Mouse (Mus musculus) forebrain, embryonic 11.5 days (tissue): ENCODE measurements around the gene 1110002E22Rik. TPM values are rescaled to one million over a fixed set of nuclear protein-coding genes. Genes with fewer than 3 reads are reported as not detected.

Experiments used
- ATAC-seq: fragments of 200-750 bp; cut with Nextera tagmentation; replicated peaks from 2 replicates; pipeline ENCODE4 v1.8.0; 2017; ENCODE audit warnings: moderate TSS enrichment; ENCODE audit not compliant: low FRiP score
- DNase-seq: peaks from one replicate; pipeline ENCODE4 v3.0.0-alpha.2; 2017; ENCODE audit warnings: low spot score
- H3K27ac ChIP-seq: fragments of 300-500 bp; sonication (generic); 2 replicates; pipeline ENCODE4 v1.5.1; 2014; ENCODE audit warnings: low read depth, low read length
- H3K27me3 ChIP-seq: fragments of 300-500 bp; sonication (generic); 2 replicates; pipeline ENCODE4 v1.6.1; 2014; ENCODE audit warnings: mild to moderate bottlenecking, low read length, mixed read lengths; ENCODE audit not compliant: control insufficient read depth, insufficient read depth
- H3K36me3 ChIP-seq: fragments of 300-500 bp; sonication (generic); 2 replicates; pipeline ENCODE4 v1.6.1; 2014; ENCODE audit warnings: mild to moderate bottlenecking, low read length, moderate library complexity, mixed read lengths; ENCODE audit not compliant: control insufficient read depth, insufficient read depth
- H3K4me1 ChIP-seq: fragments of 300-500 bp; sonication (generic); replicated peaks from 2 replicates; pipeline ENCODE4 v1.6.1; 2014; ENCODE audit warnings: low read length, mixed read lengths; ENCODE audit not compliant: control insufficient read depth, insufficient read depth
- H3K4me2 ChIP-seq: fragments of 300-500 bp; sonication (generic); 2 replicates; pipeline ENCODE4 v1.6.1; 2014; ENCODE audit warnings: low read depth, mild to moderate bottlenecking, low read length, moderate library complexity, mixed read lengths; ENCODE audit not compliant: severe bottlenecking
- H3K4me3 ChIP-seq: fragments of 300-500 bp; sonication (generic); 2 replicates; pipeline ENCODE4 v1.5.1; 2014; ENCODE audit warnings: low read depth, low read length
- H3K9ac ChIP-seq: fragments of 300-500 bp; sonication (generic); 2 replicates; pipeline ENCODE4 v1.6.1; 2014; ENCODE audit warnings: low read length
- H3K9me3 ChIP-seq: fragments of 300-500 bp; sonication (generic); 2 replicates; pipeline ENCODE4 v1.6.1; 2016; ENCODE audit warnings: low read length, mixed read lengths; ENCODE audit not compliant: control insufficient read depth
- WGBS: fragments of 180-500 bp; shearing (Covaris S2); extraction: QIAGEN DNeasy Blood & Tissue Kit; methylation state at CpG from one replicate; pipeline ENCODE4 v1.1.7; 2014; 5-methylcytosine and 5-hydroxymethylcytosine counted together
- polyA plus RNA-seq: library from polyadenylated mRNA; unstranded; fragments of >200 nt; fragmentation: Nextera tagmentation; extraction: Ambion mirVana; gene quantifications from 2 replicates; pipeline ENCODE4 v1.2.1, GENCODE M21; 2014

Gene 1110002E22Rik
- polyA plus RNA-seq, 1 experiment from 2014 or later, result not detected

GRCm38 (mm10) chr3:138123842-138124241 lies 59.0 kb downstream of the 1110002E22Rik start:
- Histone ChIP-seq H3K4me3 (no peak overlapping the region), H3K36me3 (no peaks in the 10 kb centered on the region), H3K9ac (no peak overlapping the region), H3K27ac (no peak overlapping the region), H3K27me3 (no peaks in the 10 kb centered on the region), H3K9me3 (no peaks in the 10 kb centered on the region), H3K4me1 (no peaks in the 10 kb centered on the region), H3K4me2 (no peak overlapping the region)
- ATAC-seq (no peak), DNase-seq (no peak)
- 91% methylated on average over 10 of the region's 10 CpGs for WGBS

GRCm38 (mm10) chr3:138129110-138129509 lies 64.3 kb downstream of the 1110002E22Rik start:
- H3K9me3 ChIP-seq, result no peaks in the 10 kb centered on the region
- H3K9ac ChIP-seq, result no peak overlapping the region
- H3K27me3 ChIP-seq, result no peaks in the 10 kb centered on the region
- H3K4me2 ChIP-seq, result no peak overlapping the region
- no peak overlapping the region for H3K4me3 ChIP-seq
- 95% methylated on average over 6 of the region's 6 CpGs for WGBS
- DNase-seq, result no peak
- no peaks in the 10 kb centered on the region for H3K36me3 ChIP-seq
- no peaks in the 10 kb centered on the region; the same call in 1 of the 2 replicates for H3K4me1 ChIP-seq
- ATAC-seq, result no peak
- H3K27ac ChIP-seq, result no peak overlapping the region

GRCm38 (mm10) chr3:138130692-138131091 lies 65.8 kb downstream of the 1110002E22Rik start:
- DNase-seq (no peak), ATAC-seq (peak; percentile 46; the same call in 1 of the 2 replicates)
- Histone ChIP-seq H3K9me3 (no peaks in the 10 kb centered on the region), H3K36me3 (no peaks in the 10 kb centered on the region), H3K4me1 (no peaks in the 10 kb centered on the region; the same call in 1 of the 2 replicates), H3K4me2 (no peak overlapping the region), H3K27me3 (no peaks in the 10 kb centered on the region), H3K9ac (no peak overlapping the region), H3K4me3 (no peak overlapping the region), H3K27ac (no peak overlapping the region)
- WGBS, result 47% methylated on average over 1 of the region's 1 CpGs

Other genes starting within 250 kb of the 1110002E22Rik start
- 3,092 and 3,427 TPM in 2 replicates for gene H2afz, start 200.6 kb upstream of the 1110002E22Rik start, polyA plus RNA-seq
- 10.7 and 11.2 TPM in 2 replicates for gene Dnajb14, start 197.4 kb upstream of the 1110002E22Rik start, polyA plus RNA-seq
- 102 and 107 TPM in 2 replicates for gene Lamtor3, start 146.5 kb upstream of the 1110002E22Rik start, polyA plus RNA-seq
- 4.8 and 6.9 TPM in 2 replicates for gene Dapp1, start 83.5 kb upstream of the 1110002E22Rik start, polyA plus RNA-seq
- not detected in 2 replicates for gene Gm5105, start 2.3 kb downstream of the 1110002E22Rik start, polyA plus RNA-seq
- gene Trmt10a, start 78.4 kb downstream of the 1110002E22Rik start, polyA plus RNA-seq, result 15.1 and 16.2 TPM in 2 replicates
- 11.4 and 12.5 TPM in 2 replicates for gene Mttp, start 79.9 kb downstream of the 1110002E22Rik start, polyA plus RNA-seq
- 0.16 TPM in 1 of 2 replicates, not detected in the other for gene 4930579F01Rik, start 128.8 kb downstream of the 1110002E22Rik start, polyA plus RNA-seq
- 0.16 TPM in 1 of 2 replicates, not detected in the other for gene Adh7, start 152.7 kb downstream of the 1110002E22Rik start, polyA plus RNA-seq
- gene Adh1, start 195.9 kb downstream of the 1110002E22Rik start, polyA plus RNA-seq, result 0.16 and 0.44 TPM in 2 replicates
- not detected in 2 replicates for gene Adh6a, start 248.2 kb downstream of the 1110002E22Rik start, polyA plus RNA-seq